In the genomic region with DNA sequence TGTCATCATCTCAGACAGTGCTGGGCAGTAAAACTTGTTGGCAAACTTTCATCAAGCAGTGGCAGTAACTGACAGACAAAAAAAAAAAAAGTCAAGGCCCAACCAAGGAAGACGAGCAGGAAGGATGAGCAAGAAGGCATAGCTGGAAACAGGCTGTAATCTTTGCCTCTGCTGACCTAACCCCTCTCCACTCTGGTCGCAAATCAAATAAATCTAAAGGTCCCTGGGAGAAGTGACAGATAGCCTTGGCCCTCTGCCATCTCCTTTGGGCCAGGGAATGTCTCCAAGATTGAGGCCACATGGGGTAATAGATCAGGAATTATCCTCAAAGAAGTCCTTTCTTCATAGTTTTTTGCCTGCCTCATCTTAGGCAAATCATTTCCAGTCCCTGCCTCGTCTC, we compare ENCODE assay signal across 12 mouse cellular contexts. TPM values are rescaled to one million over a fixed set of nuclear protein-coding genes. Genes with fewer than 3 reads are reported as not detected.
A peak's percentile ranks its signal among the peaks of the same experiment; 100 is the strongest.
DNase-seq lines count a peak whose midpoint lies in the region; ATAC-seq lines count a peak whose summit lies in the region.
"Had no signal": no experiment of that assay in that cellular context is flagged by ENCODE, and none has a peak within 500 bp of the region (broad histone marks: within the 10 kb centered on the region; RNA-seq: fewer than 3 reads in every experiment).

No protein-coding gene starts in this region.

- intact Hi-C loops in gastrocnemius, postnatal 36 days (cut with DNase I) = no loop called here

- ATAC-seq in erythroid progenitor cell, adult 5-6 weeks (replicated peaks; ENCODE audit: low FRiP score, poor library complexity, severe bottlenecking) = no peak

- DNase-seq in gastrocnemius, postnatal 10 days = peak; percentile 20
- DNase-seq in gastrocnemius, postnatal 36 days = no peak
- DNase-seq in MN1 (ENCODE audit: low spot score) = peak; percentile 75
- peak; percentile 50 to 67 for DNase-seq in adrenal gland, postnatal 4 days (ENCODE audit: low spot score in 2 of 2)
- DNase-seq in lung, postnatal 25 days (ENCODE audit: low spot score) = peak; percentile 5
- no peak for DNase-seq in urinary bladder, postnatal 14 days (ENCODE audit: low spot score)
- DNase-seq in layer of hippocampus, postnatal 25 days (ENCODE audit: extremely low spot score in 1 of 2, low spot score in 1 of 2) = no peak
- DNase-seq: embryo, embryonic 11 days; liver, embryonic 13.5 days; midbrain, embryonic 14.5 days; thymus, postnatal 25 days had no signal

RNA-seq across cellular contexts. Expression of a gene that starts 33.3 kb away (rescaled TPM):
- 100 to 1,000 TPM; 185 to 193 TPM for total RNA-seq in gastrocnemius, postnatal 10 days (2021)
- 100 to 1,000 TPM; 241 to 264 TPM for total RNA-seq in gastrocnemius, postnatal 36 days (2021)
- total RNA-seq in adrenal gland, postnatal 4 days (2021) = 100 to 1,000 TPM; 253 to 261 TPM
- 35.3 and 39.0 TPM in 2 replicates for total RNA-seq in erythroid progenitor cell, adult 5-6 weeks (2015; ENCODE audit: low replicate concordance)
- total RNA-seq in erythroid progenitor cell, adult 5-6 weeks (2017; ENCODE audit: low replicate concordance) = 59.6 and 85.5 TPM in 2 replicates
- 100 to 1,000 TPM; 236 to 251 TPM for total RNA-seq in layer of hippocampus, postnatal 25 days (2021)

RNA-seq across cellular contexts. Expression of a gene that starts 59.3 kb away (rescaled TPM):
- 10 to 100 TPM; 29.9 to 35.9 TPM for total RNA-seq in gastrocnemius, postnatal 10 days (2021)
- total RNA-seq in gastrocnemius, postnatal 36 days (2021) = 10 to 100 TPM; 14.8 to 17.9 TPM
- total RNA-seq in adrenal gland, postnatal 4 days (2021) = 10 to 100 TPM; 79.8 to 85.4 TPM
- 10.5 and 15.1 TPM in 2 replicates for total RNA-seq in erythroid progenitor cell, adult 5-6 weeks (2015; ENCODE audit: low replicate concordance)
- total RNA-seq in erythroid progenitor cell, adult 5-6 weeks (2017; ENCODE audit: low replicate concordance) = 8.8 and 23.2 TPM in 2 replicates
- 10 to 100 TPM; 43.9 to 47.9 TPM for total RNA-seq in layer of hippocampus, postnatal 25 days (2021)

Comparison
In these comparisons a context has a peak if more than half of its experiments do, and no peak if none do; other contexts are left out.
1. DNase-seq: peak in gastrocnemius, postnatal 10 days (single experiment), MN1 (single experiment), adrenal gland, postnatal 4 days (2 of 2) and lung, postnatal 25 days (single experiment); none in gastrocnemius, postnatal 36 days (0 of 2), urinary bladder, postnatal 14 days (single experiment) and layer of hippocampus, postnatal 25 days (0 of 2).